Mouse (Mus musculus) heart, postnatal 0 days (tissue): ENCODE results near the gene Pcdh19. TPM values are rescaled to one million over a fixed set of nuclear protein-coding genes. Genes with fewer than 3 reads are reported as not detected.

ENCODE experiments used
- ATAC-seq: fragments of 200-750 bp; cut with Nextera tagmentation; 2 replicates; pipeline ENCODE4 v1.8.0; 2017; ENCODE audit warnings: low read depth, moderate number of reproducible peaks, moderate library complexity; ENCODE audit not compliant: insufficient read depth
- DNase-seq: peaks from one replicate; pipeline ENCODE4 v3.0.0-alpha.2; 2016; ENCODE audit warnings: low spot score
- H3K27ac ChIP-seq: fragments of 300-500 bp; sonication (generic); 2 replicates; pipeline ENCODE4 v1.5.1; 2014; ENCODE audit warnings: low read depth, mild to moderate bottlenecking
- H3K27me3 ChIP-seq: fragments of 300-500 bp; sonication (generic); 2 replicates; pipeline ENCODE4 v1.6.1; 2014; ENCODE audit warnings: low read length, mixed read lengths; ENCODE audit not compliant: control insufficient read depth, insufficient read depth
- H3K36me3 ChIP-seq: fragments of 300-500 bp; sonication (generic); replicated peaks from 2 replicates; pipeline ENCODE4 v1.6.1; 2014; ENCODE audit warnings: low read length, mixed read lengths; ENCODE audit not compliant: control insufficient read depth, insufficient read depth
- H3K4me1 ChIP-seq: fragments of 300-500 bp; sonication (generic); 2 replicates; pipeline ENCODE4 v1.6.1; 2014; ENCODE audit warnings: antibody characterized with exemption; ENCODE audit not compliant: control insufficient read depth, insufficient read depth
- H3K4me2 ChIP-seq: fragments of 300-500 bp; sonication (generic); 2 replicates; pipeline ENCODE4 v1.6.1; 2014; ENCODE audit warnings: low read depth, mild to moderate bottlenecking, low read length, moderate library complexity
- H3K4me3 ChIP-seq: fragments of 300-500 bp; sonication (generic); 2 replicates; pipeline ENCODE4 v1.5.1; 2014; ENCODE audit warnings: low read depth, low read length
- H3K9ac ChIP-seq: fragments of 300-500 bp; sonication (generic); replicated peaks from 2 replicates; pipeline ENCODE4 v1.6.1; 2014; ENCODE audit warnings: low read depth, low read length, mixed read lengths
- H3K9me3 ChIP-seq: fragments of 300-500 bp; sonication (generic); replicated peaks from 2 replicates; pipeline ENCODE4 v1.6.1; 2016; ENCODE audit warnings: low read length; ENCODE audit not compliant: control insufficient read depth
- CTCF ChIP-seq: IDR thresholded peaks from 2 replicates; pipeline ENCODE4 v1.5.1; 2016; ENCODE audit warnings: antibody characterized with exemption, control low read depth, low read depth
- EP300 ChIP-seq: IDR thresholded peaks from 2 replicates; pipeline ENCODE4 v1.6.1; 2016; ENCODE audit warnings: antibody characterized with exemption, low read depth
- WGBS: fragments of 180-500 bp; shearing (Covaris S2); extraction: QIAGEN DNeasy Blood & Tissue Kit; methylation state at CpG from one replicate; pipeline ENCODE4 v1.1.7; 2014; 5-methylcytosine and 5-hydroxymethylcytosine counted together
- polyA plus RNA-seq: library from polyadenylated mRNA; unstranded; fragments of >200 nt; fragmentation: Nextera tagmentation; extraction: Ambion mirVana; gene quantifications from 2 replicates; pipeline ENCODE4 v1.2.1, GENCODE M21; 2015
- total RNA-seq: library from RNA; depleted of rRNA; stranded (reverse); fragments of >200 nt; gene quantifications from 2 replicates; pipeline ENCODE4 v1.2.3, GENCODE M21; 2014; ENCODE audit warnings: low replicate concordance

Pcdh19 gene
- total and polyA plus RNA-seq, 2 experiments from 2014 or later = 1.4 to 4.7 TPM

DNA sequence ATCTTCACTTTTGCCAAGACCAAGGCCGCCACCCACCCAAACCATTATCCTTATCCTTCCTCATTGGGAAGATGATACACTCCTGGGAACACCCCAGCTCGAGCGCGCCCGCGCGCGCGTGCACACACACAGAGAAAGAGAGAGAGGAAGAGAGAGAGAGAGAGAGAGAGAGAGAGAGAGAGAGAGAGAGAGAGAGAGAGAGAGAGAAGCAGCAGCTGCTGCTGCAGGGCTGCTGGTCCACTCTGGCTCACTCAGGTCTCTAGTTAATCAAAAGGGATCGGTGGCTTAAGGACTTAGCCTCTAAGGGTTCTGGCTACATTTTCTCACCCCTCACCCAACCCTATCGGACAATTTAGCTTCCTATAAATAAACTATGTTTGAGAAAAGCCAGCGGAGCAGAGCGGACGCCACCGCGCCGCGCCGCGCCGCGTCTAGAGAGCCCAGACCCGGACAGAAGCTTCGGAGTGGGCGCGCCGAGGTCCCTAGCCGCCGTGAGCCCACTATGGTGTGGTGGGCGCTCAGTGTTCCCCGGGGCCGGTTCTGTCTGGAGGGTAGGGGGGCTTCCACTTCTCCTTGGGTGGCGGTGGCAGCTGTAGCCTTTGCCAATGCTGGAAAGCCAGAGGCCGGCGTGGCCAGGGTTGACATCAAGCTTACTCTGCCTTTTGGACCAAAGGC is 926 bp upstream of the Pcdh19 start:
- peak overlapping the region; percentile 80 for H3K4me2 ChIP-seq
- H3K9ac ChIP-seq = no peak overlapping the region
- H3K36me3 ChIP-seq = no peaks in the 10 kb centered on the region
- 12% methylated on average over 35 of the region's 35 CpGs for WGBS
- H3K27ac ChIP-seq = no peak overlapping the region
- ATAC-seq = no peak
- TF ChIP-seq EP300 (no peak), CTCF (no peak)
- H3K9me3 ChIP-seq = no peaks in the 10 kb centered on the region
- no peaks in the 10 kb centered on the region for H3K4me1 ChIP-seq
- no peak for DNase-seq
- H3K27me3 ChIP-seq = peaks cover 26% of the 10 kb centered on the region
- H3K4me3 ChIP-seq = peak overlapping the region; percentile 59

DNA sequence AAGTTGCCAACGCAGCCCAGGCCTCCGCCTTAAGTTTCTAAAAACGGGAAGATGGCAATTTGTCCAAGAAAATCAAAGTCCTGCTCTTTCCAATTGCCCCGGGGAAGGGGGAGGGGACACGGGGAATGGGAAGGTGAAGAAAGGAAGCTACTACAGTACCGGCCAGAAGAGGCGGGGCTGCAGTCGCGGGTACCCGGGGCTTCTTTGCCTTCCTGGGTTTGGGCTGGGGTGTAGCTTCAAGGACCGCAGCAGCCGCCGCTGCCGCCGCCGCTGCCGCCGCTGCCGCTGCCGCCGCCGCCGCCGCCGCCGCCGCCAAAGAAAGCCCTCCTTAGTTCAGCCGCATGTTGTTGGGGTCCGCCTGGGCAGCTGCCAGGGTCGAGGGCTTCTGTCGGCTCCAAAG is 631 bp downstream of the Pcdh19 start:
- no peaks in the 10 kb centered on the region for H3K36me3 ChIP-seq
- peak overlapping the region; percentile 15; the same call in 1 of the 2 replicates for H3K9ac ChIP-seq
- H3K4me2 ChIP-seq = peak overlapping the region; percentile 80
- H3K27me3 ChIP-seq = peaks cover 26% of the 10 kb centered on the region
- peak overlapping the region; percentile 25; the same call in 1 of the 2 replicates for H3K27ac ChIP-seq
- H3K9me3 ChIP-seq = no peaks in the 10 kb centered on the region
- ATAC-seq (no peak), DNase-seq (no peak)
- peak overlapping the region; percentile 59 for H3K4me3 ChIP-seq
- WGBS = 18% methylated on average over 30 of the region's 31 CpGs
- TF ChIP-seq CTCF (no peak), EP300 (no peak)
- H3K4me1 ChIP-seq = no peaks in the 10 kb centered on the region

DNA sequence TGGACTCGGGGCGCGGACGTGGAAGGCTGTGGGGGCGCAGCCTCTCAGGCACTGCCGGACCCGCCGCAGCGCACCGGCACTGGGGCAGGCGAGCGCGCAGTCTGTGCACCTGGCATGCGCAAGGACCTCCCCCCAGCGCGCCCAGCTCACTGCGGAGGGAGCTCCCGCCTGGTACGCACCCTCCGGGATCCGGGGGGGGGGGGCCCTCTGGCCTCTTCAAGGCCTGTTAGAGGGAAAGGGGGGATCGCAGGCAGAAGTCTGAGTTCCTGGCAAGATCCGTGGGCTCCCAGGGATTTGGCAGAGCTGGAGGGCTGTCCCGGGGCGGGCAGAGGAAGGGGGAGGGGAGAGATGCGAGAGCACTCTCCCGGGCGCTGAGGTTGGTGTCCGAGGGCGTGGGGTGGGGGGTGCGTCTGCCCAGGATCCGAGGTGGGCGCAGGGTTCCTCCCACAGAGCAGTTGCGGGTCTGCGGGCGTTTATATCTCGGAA is 1.1 kb downstream of the Pcdh19 start:
- no peak for ATAC-seq
- H3K27me3 ChIP-seq = peaks cover 26% of the 10 kb centered on the region
- H3K4me3 ChIP-seq = peak overlapping the region; percentile 59
- TF ChIP-seq EP300 = no peak
- no peak for TF ChIP-seq CTCF
- H3K27ac ChIP-seq = no peak overlapping the region
- H3K4me2 ChIP-seq = peak overlapping the region; percentile 80
- H3K9ac ChIP-seq = peak overlapping the region; percentile 45; the same call in 1 of the 2 replicates
- no peak for DNase-seq
- no peaks in the 10 kb centered on the region for H3K4me1 ChIP-seq
- no peaks in the 10 kb centered on the region for H3K9me3 ChIP-seq
- 13% methylated on average over 28 of the region's 37 CpGs for WGBS
- H3K36me3 ChIP-seq = no peaks in the 10 kb centered on the region

DNA sequence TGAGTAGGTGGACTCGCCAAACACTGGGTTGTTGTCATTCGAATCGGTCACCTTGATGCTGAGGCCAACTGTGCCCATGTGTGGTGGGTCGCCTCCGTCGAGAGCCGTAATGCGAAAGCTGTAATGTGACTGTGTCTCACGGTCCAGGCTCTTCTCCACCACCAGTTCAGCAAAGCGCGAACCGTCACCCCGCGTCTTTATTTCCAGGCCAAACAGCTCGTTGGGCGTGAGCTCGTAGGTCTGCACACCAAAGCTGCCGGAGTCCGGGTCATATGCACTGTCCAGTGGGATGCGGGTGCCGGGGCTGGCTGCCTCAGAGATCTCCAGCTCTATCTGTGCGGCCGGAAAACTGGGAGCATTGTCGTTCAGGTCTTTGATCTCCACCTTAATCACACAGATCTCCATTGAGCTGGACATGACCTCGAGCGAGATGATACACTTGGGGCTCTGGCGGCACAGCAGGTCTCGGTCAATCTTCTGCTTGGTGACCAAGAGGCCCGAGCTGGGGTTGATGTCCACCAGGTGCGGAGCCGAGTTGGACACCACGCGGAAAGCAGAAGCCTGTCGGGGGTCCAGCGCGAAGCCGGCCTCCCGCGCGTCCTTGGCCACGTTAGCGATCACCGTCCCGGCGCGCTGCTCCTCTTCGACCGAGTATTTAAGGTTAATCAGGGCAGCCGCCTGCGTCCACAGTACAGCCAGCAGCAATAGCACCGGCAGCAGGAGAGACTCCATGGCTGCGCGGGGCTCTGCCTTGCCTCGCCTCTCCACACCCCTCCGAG is 2.1 kb downstream of the Pcdh19 start:
- TF ChIP-seq EP300 (no peak), CTCF (no peak)
- WGBS = 22% methylated on average over 55 of the region's 55 CpGs
- ATAC-seq (no peak), DNase-seq (no peak)
- H3K27ac ChIP-seq = no peak overlapping the region
- no peaks in the 10 kb centered on the region for H3K36me3 ChIP-seq
- peak overlapping the region; percentile 45; the same call in 1 of the 2 replicates for H3K9ac ChIP-seq
- peak overlapping the region; percentile 59 for H3K4me3 ChIP-seq
- H3K27me3 ChIP-seq = peaks cover 26% of the 10 kb centered on the region
- H3K4me2 ChIP-seq = peak overlapping the region; percentile 80
- no peaks in the 10 kb centered on the region for H3K4me1 ChIP-seq
- no peaks in the 10 kb centered on the region for H3K9me3 ChIP-seq

DNA sequence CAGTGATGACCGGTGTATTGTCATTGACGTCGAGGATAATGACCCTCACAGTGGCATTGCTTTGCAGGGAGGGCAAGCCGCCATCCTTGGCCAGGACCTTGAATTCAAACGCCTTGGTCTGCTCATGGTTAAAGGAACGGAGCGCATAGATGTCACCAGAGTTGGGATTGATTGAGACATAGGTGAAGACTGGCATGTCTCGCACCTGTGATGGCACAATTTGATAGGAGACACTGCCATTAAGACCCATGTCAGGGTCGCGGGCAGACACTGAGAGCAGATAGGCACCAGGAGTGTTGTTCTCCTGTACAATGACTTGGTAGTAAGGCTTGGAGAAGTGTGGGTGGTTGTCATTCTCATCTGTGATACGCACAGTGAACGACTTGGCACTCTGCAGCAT is 3.2 kb downstream of the Pcdh19 start:
- H3K4me3 ChIP-seq = no peak overlapping the region
- 46% methylated on average over 12 of the region's 12 CpGs for WGBS
- H3K4me1 ChIP-seq = no peaks in the 10 kb centered on the region
- peaks cover 26% of the 10 kb centered on the region for H3K27me3 ChIP-seq
- TF ChIP-seq EP300 = no peak
- no peak for TF ChIP-seq CTCF
- no peak overlapping the region for H3K4me2 ChIP-seq
- no peak overlapping the region for H3K9ac ChIP-seq
- DNase-seq (no peak), ATAC-seq (no peak)
- H3K27ac ChIP-seq = no peak overlapping the region
- H3K36me3 ChIP-seq = no peaks in the 10 kb centered on the region
- no peaks in the 10 kb centered on the region for H3K9me3 ChIP-seq
